Mouse (Mus musculus) mouse trophoblast stem cell (cell line): Measurements from ENCODE around the gene Bub3.

Experiments
- in situ Hi-C, 2 experiments: fragments of 300-500 bp; cut with MseI, MboI; formaldehyde crosslinking; loops; 2 replicates in 1 of 2; 3 replicates in 1 of 2; pipeline ENCODE4 v1.15.1; 2025

Gene Bub3

DNA sequence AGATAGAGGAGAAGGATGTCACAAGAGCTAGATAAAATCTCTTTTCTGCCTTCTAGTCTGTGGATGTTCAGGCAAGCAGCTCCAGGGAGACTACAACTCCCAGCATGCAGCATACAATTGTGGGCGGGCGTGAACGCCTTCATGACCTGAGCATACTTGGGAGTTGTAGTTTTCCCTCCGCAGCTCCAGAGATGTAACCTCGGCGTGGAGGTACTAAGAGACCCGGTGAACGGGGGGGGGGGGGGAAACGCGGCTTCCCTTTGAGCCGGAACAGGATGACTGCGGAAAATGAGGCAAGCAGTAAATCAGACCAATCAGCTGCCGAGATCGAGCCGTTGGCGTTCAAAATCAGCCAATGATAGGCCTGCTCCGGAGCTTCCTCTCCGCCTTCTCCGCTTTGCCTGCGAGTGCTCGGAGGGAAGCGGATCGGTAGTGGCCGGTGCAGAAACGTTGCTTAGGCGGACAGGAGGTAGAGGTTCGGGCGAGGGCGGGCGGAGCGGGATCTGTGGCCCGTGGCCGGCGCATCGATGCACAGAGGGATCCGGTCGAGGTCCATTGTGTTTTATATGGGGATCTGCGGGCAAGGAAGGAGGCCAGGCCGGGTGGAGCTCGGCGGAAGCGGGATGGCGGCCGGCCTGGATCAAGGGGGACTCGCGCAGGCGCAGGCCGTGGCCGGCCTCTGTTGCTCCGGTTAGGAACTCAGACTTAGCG lies at the start of gene Bub3:
Gene Bub3 (plus strand): TSS at position 237 of the 711 bp plus-strand sequence.
- in situ Hi-C loops: no loop called here

DNA sequence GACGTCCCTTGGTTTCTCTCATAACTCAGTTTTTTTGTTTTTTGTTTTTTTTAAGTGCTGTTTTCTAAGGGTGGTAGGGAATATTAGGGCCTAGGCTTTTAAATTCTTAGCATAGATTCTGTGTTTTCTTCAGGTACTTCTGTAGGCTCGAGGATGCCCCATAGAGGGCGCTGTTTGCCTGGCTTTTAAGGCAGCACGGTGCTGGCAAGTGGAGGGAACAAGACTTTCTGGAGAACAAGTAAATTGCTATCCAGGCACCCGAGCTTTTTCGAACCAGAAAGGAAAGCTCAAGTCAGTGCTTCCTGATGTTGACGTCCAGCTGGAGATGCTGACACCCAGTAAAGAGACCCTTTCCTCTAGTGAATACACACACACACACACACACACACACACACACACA lies 20.0 kb upstream of the Bub3 start:
- in situ Hi-C loops: loop anchor here (5.0 to 25.0 kb wide), 2 partner anchors 342 to 672 kb away; no protein-coding TSS in a partner anchor

DNA sequence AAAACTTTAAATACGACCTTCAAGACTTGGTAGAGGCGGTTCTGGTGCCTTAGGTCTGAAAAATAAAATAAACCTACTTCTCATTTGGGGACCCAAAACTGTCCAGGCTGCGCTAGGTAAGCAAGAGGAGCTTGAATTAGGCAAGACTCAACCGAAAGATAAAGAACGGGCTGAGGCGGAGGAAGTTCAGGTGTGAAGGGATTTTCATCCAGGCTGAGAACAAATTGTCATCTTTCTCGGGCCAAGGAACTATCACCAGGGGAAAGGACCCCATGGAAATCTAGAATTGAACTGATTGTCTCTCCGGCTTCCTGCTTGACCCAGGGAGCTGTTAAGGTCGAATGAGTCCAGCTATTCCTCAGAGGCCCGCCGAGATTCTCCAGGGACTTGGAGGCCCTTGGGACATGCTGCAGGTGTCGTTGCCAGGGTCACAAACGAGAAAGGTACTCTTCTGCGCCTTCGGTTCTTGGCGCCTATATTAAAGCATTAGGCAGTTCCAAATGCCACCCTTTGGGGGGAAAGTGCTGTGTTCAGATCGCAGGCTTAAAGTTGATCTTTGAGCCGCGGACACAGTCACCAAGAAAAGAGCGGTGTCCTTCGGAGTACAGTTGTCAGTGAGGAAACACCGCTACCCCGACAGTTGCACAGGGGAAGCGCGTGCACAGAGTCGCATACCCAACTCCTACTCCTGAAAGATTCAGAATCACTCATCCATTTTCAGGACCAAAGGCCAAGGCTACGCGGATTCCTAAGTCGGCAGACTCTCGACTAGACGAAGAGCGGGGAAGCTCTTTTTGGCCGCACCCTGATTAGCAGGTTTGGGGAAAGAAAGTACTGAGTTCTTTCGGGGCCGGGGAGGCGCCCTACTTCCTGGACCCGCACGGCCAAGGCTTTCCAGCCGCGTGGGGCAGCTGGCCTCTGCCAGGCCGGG lies 18.6 kb upstream of the Bub3 start:
- in situ Hi-C loops: loop anchor here (5.0 to 25.0 kb wide), 2 partner anchors 341 to 671 kb away; no protein-coding TSS in a partner anchor

DNA sequence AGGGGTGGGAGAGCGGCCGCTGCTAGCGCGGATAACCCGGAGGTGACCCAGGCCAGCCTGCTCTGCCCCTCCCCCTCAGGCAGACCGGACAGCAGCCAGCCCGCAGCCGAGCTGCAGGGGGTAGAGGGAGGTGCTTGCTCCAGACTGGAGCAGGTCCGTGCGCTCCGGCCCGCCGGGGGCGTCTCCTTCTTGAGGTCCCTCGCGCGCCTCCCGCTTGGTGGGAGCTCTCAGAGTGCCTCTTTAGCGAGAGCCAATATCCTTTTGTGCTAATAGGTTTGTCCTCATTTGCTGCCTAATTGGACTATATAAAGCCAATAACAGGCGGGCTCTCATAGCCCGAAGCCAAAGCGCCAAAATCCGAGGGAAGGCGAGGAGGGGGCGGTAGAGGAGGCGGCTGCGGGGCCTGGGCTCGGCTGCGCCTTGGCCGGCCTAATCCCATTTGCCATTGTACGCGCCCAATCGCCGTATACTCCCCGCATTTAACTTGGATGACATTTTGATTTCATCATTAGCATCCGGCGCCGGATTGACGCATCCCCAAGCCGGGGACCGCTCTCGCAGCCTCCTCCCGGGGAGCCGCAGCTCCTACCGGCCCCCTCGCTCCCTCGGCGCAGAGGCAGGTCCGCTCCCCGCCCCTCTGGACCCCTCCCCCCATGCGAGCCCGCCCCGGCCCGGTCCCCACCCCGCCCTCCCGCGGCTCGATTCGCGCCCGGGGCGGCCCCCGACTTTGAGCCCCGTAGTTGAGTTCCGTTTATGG lies 17.7 kb upstream of the Bub3 start, which contains the start of gene Hmx3:
Gene Hmx3 (plus strand): TSS at position 753 of the 757 bp plus-strand sequence.
- in situ Hi-C loops: loop anchor here (5.0 to 25.0 kb wide), 2 partner anchors 340 to 670 kb away; no protein-coding TSS in a partner anchor

DNA sequence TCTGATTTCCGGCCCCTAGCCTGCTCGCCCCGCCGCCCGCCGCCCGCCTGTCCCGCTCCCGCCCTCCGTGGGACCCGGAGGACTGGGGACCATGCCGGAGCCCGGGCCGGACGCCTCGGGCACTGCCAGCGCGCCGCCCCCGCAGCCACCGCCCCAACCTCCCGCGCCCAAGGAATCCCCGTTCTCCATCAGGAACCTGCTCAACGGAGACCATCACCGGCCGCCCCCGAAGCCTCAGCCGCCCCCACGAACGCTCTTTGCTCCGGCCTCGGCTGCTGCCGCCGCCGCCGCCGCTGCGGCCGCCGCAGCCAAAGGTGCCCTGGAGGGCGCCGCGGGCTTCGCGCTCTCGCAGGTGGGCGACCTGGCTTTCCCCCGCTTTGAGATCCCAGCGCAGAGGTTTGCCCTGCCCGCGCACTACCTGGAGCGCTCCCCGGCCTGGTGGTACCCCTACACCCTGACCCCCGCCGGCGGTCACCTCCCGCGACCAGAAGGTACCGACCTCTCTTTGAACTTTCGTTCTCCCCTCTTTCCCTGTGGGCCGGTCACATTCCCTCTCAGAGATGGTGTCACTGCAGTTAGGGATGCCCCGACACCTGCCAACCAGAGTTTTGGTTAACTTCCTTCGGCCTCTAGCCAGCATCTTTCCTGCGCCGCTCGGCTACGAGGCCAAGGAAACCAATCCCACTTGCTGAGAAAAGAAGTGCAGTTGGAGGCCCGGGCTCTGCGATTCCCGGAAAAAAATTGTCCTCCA lies 17.0 kb upstream of the Bub3 start:
- in situ Hi-C loops: loop anchor here (5.0 to 25.0 kb wide), 2 partner anchors 339 to 669 kb away; no protein-coding TSS in a partner anchor

DNA sequence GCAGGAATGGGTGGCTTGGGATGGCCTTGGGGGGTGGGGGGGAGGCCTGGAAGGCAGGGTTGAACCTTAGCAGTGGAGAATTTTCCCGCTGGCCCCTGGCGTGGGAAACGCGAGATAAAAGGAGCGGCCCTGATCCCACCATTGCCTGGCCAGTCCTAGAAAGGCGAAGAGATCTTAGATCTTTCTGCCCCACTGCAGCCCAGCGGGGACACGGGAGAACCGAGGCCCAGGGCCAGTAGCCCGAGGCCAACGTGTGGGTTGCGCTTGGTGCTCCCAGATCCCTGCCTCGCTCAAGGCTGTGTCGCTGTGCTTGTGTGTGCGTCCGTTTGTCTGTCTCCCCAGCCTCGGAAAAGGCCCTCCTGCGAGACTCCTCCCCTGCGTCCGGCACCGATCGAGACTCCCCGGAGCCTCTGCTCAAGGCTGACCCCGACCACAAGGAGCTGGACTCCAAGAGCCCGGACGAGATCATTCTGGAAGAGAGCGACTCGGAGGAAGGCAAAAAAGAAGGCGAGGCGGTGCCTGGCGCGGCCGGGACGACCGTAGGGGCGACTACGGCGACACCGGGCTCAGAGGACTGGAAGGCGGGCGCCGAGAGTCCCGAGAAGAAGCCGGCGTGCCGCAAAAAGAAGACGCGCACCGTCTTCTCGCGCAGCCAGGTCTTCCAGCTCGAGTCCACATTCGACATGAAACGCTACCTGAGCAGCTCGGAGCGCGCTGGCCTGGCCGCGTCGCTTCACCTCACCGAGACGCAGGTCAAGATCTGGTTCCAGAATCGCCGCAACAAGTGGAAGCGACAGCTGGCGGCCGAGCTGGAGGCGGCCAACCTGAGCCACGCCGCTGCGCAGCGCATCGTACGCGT lies 16.2 kb upstream of the Bub3 start:
- in situ Hi-C loops: loop anchor here (5.0 to 25.0 kb wide), 2 partner anchors 338 to 668 kb away; no protein-coding TSS in a partner anchor

DNA sequence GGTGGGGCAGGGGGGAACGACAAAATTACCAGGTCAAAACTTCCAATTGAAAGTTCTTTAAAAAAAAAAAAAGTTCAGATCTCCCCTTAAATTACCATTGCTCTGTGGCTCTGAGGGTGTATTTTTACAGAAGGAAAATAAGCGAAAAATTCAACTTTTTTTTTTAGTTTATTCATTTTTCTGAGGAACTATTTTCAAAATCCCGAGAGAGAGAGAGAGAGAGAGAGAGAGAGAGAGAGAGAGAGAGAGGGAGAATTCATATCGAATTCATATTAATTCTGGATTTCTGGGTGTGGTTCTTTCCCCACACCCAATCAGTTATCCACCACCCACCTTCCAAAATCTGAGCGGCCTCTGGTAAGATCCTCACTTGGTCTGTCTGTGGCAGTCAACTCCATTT lies 15.2 kb upstream of the Bub3 start:
- in situ Hi-C loops: loop anchor here (5.0 to 25.0 kb wide), 2 partner anchors 337 to 667 kb away; no protein-coding TSS in a partner anchor

DNA sequence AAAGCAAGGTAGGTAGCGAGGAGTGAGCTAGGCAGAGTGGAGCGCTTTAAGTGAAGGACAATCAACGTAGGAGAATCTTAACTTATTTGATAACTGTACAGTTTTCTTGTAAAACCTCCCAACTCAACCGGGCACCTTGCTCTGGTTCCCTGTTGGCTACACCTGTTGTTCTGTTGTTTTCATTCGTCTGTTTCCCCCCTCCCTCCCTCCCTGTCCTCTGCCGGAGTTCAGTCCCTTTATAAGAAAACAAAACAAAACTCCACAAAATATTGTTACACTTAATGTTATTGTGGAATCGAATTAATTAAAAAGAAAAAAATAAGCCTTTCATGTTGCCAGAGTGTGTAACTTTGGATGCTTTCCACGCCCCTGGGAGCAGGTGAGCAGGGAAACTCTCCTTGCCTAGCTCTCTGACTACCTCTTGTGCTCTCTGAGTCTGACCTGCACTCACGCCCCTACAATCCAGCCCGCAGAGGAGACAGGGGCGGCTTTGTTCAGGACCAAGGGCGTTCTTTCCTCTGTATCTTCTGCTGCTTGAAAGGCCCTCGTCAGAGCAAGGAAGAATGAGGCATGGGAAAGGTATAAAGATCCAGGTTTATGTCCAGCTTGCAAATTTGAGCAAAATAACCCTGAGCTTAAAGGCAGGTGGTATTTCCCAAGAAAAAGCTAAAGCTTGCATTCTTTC lies 14.2 kb upstream of the Bub3 start:
- in situ Hi-C loops: loop anchor here in 1 of 2 experiments (25.0 kb wide), 1 partner anchor 666 kb away; no protein-coding TSS in a partner anchor

DNA sequence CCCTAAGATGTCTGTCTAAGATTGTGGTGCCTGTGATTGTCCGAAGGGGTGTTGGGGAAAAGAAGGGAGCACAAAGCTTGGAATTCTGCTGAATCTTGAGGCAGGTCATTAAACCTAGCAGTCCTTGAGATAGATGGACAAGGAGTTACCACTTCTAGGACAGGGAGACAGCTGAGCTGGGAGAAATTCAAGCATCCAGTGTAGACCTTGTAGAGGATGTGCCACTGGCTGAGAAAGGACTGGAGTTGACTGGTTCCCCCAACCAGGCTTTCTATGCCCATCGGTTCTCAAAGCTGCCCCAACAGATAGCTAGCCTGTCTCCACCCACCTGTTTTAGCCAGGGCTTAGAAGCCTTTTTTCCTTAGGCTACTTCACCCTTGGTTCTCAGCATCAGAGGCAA lies 13.6 kb upstream of the Bub3 start:
- in situ Hi-C loops: loop anchor here in 1 of 2 experiments (25.0 kb wide), 1 partner anchor 666 kb away; no protein-coding TSS in a partner anchor

DNA sequence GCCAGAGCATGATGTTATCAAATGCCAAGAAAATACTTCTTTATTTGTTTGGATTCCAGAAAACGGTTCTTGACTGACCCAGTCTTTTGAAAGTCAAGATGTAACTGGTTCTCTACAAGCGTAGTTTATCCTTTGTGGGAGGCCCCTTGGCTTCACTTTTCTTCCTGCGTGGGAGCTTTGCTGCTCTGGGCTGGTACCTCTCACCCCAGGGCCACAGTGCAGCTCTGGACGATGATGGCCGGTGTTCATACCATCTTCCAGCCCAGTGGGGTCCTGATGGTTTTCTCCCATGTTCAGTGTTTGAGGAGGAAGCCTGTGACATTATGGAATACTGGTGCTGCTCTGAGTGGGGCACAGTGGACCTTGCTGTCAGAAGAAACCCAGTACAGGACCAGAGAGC lies 12.5 kb upstream of the Bub3 start:
- in situ Hi-C loops: loop anchor here in 1 of 2 experiments (25.0 kb wide), 1 partner anchor 665 kb away; no protein-coding TSS in a partner anchor

DNA sequence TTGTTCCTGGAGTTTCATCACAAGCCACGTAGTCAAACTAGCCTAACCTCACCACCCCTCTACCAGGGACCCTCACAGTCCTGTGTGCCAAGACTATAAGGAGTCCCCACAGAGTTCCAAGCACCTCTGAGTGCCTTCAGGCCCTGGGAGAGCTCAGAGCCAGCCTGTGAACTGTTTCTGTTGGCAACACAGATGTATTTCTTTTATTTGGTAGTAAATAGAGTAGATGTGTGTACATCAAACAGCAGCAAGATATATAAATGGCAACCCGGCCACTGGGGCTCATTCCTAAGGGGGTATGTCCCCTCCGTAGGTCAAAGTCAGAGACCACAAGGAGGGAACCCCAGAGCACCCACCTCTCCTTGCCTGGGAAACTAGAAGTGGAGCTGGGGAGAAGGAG lies 11.5 kb upstream of the Bub3 start, which contains the start of gene Hmx2:
Gene Hmx2 (plus strand): TSS at position 301 of the 400 bp plus-strand sequence.
- in situ Hi-C loops: loop anchor here in 1 of 2 experiments (25.0 kb wide), 1 partner anchor 664 kb away; no protein-coding TSS in a partner anchor

DNA sequence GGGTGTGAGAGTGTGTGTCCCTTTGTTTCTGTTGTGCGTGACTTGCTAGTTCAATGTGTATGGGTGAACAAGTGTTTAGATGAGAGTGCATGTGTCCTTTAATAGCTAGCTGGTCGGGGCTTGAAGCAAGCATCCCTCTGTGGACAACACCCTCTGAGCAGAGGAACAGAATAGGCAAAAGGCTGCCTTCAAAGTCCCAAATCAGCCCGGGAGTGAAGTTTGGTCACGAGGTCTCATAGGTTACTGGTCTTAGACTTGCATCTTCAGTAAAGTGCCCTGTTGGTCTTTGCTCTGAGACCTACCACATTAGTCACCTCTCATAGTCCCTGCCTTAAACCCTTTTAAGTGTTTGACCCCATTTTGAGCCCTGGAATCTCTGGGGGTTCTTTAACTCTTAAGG lies 8.6 kb upstream of the Bub3 start:
- in situ Hi-C loops: no loop called here

DNA sequence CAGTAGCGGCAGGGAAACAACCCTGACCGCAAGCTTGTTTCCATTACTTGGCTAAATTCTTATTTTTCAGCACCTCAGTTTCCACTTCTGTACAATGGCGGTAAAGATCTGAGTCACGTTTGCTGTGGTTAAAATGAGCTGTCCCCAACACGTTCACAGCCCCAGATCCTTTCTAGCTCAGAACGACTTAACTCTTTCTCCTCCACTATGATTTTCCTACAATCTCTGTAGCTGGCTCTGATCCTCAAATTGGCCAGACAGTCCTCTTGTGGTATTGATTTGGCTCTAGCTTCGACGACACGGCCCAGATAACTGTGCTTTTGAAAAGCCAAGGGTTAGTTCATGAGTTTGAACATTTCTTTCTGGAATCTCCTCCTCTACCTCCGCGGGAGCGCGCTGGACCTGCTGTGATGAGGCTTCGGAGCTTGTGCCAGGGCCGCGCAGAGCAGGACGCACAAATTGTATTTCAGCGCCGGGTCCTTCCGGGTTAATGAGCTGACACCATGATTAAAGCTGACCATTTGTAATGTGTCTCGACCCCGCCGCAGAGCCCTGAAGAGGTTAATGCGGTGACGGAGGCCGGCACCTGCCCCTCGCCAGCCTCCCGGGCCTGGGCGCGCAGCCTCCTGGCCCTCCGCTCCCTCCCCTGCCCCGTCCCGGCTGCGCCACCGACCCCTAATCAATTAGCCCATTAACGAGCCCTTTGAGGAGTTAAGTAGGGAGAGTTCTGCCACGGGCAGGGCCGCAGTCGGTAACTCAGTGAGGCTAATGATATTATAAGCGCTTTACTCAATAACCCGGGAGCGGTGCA lies 7.9 kb upstream of the Bub3 start:
- in situ Hi-C loops: no loop called here

DNA sequence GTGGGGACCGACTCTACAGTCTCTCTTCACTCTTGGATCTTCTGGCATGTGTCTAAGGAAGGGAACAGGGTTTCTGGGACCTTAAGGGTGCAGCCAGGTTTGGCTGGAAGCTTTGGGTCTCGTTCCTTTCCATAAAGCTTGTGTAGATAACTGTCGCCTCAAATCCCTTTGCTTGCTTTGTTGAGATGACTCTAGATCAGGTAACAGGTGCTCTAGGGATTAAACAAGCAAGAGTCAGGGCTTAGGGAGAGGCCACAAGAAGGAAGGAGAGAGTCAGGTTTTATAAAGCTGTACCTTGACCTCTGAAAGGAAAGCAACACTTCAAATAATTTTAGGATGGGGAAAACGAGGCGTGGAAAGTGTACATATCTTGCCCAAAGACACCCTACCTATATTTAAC lies 7.2 kb upstream of the Bub3 start:
- in situ Hi-C loops: no loop called here

DNA sequence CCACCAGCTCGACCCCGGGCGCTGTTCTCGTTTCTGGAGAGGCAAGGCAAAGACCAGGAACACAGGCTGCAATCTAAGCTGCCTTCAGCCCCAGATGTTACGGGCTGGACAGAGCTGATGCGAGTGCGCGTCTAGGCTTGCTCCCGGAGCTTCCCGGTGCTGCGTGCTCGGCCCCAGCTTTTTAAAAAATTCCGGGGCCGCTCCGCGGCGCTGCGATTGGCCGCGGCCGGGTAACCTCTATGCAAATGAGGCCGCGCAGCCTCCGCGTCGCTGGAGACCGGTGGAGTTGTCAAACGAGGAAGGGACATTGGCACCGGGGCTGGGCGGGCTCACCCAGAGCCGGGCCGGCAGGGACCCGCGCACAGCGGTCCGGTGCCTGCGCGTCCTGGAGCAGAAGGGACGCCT lies 6.2 kb upstream of the Bub3 start:
- in situ Hi-C loops: no loop called here

DNA sequence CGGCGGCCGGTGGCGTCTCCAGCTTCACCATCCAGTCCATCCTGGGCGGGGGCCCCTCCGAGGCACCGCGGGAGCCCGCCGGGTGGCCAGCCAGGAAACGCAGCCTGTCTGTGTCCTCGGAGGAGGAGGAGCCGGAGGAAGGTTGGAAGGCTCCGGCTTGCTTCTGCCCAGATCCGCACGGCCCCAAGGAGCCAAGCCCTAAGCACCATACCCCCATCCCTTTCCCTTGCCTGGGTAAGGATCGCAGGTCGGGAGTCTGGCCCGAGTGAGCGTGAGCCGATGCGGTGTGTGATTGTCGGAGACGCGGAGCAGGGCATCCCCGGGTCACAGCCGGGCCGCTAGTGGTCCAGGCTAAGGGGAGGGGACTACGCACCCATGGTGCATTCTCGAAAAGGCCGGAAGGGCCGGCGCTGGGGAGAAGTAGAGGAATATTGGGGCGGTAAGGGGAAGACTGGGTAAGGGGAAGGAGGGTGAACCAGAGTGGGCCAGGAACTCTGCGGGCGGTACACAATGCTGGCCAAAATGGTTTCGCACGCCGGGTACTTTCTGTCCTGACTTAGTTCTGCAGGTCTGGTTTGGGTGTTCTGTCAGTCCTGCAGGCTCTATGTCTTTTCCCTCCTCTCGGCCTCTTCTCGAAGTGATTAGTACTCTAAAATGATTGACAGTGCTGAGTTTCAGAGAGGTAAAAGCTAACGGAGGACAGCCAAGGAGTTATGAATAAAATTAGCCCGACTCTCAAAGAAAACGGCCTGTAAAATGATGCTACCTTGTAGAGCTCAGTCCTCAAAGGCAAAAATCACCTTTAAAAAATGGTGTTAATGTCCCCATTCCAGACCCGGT lies 5.5 kb upstream of the Bub3 start:
- in situ Hi-C loops: no loop called here
